Mouse (Mus musculus): Measurements from ENCODE around the gene Rer1.
A peak's percentile ranks its signal among the peaks of the same experiment; 100 is the strongest.

Rer1 gene

GRCm38 (mm10) chr4:155070921-155071320 is 15.3 kb downstream of the Rer1 start:
- DNase-seq = no peak

- DNase-seq = no peak
These were observed 16.0 kb downstream of the Rer1 start for GRCm38 (mm10) chr4:155070199-155070598.

DNA sequence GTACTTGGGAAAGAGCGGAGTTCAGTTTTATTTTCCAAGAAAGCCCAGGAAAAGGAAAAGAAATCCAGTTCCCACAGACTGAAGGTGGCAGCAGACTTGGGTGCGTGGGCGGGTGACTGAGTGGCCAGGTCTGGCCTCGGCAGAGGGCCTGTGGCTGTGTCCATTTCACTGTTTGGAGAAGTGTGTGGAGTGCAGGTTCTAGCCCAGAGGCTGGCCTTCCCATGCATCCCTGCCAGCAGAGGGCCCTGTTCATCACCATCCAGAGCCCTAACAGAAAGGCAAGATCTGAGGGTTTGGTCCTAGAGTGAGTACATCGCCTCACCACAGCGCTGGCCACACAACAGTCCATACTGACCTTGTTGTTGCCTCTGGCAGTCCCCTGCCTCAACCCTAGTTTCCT is 17.0 kb downstream of the Rer1 start:
- DNase-seq = peak; percentile 23

DNA sequence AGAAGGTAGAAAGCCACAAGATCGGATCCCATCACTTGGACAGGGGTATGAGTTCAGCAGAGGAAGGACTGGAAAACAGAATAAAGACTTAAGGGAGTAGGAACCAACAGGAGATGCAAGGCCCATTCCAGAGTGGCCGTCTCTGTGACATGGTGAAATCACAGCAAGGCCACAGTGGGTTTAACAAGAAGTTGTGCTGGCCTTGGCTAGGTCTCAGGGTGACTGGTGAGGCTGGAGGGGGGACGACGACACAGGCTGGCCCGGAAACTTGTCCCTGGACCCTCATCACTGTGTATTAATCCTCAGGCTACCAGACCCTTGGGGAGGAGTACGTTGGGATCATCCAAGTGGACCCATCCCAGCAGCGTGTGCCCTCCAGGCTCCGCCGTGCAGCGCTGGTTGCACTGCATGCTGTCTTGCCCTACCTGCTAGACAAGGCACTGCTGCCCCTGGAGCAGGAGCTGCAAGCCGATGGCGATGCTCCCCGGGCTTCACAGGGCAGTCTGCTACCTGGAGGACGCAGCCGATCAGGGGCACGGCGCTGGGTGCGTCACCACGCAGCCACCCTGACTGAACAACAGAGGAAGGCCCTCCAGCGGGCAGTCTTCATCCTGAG is 17.7 kb downstream of the Rer1 start:
- no peak for DNase-seq

- DNase-seq = peak; percentile 98
These were observed 19.2 kb downstream of the Rer1 start, which contains the start of gene Pex10 for GRCm38 (mm10) chr4:155066834-155067522. Gene Pex10 (plus strand): TSS chr4:155067016.

DNA sequence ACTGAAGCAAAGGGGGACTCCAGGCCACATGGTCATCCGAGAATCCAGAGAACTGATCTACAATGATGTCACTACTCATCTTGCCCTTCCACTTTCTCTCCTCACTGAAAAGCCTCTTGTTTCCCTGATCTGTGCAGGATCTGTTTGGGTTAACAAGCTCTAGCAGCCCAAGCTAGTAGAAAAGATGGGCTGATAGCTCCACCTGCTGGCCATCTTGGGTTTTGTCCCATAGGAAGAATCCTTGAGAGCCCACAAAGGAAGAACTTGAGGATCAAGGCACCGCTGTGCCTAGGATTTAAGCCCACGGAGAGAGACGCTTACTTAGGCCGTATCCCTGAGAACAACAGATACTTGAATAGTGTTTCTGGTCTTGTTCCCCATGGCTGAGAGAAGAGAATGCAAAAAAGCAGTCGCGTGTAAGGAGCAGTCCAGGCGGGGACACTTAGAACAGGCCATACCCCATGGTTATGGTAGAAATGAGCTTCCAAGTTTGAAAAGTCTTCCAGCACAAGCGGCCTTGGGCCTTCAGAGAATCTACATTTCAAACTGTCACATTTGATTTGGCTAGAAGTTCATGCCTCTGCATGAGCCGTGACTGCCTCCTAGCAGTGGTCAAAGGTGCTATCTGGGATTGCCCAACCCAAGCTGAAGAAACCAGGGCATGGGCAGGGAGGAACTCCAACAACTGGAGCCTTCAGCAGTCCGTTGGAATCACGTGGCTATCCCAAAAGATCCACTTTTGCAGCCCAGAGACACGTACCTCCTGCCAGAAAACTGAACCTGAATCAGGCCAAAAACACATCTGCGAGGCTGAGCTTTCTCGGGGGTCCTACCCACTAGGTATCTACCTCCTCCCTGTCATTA is 20.0 kb downstream of the Rer1 start:
- DNase-seq = peak; percentile 84

GRCm38 (mm10) chr4:155064474-155064873 is 21.7 kb downstream of the Rer1 start:
- peak; percentile 26 for DNase-seq

- no peak for DNase-seq
These were observed 22.3 kb downstream of the Rer1 start for GRCm38 (mm10) chr4:155063895-155064294.

GRCm38 (mm10) chr4:155058325-155058724 is 27.9 kb downstream of the Rer1 start:
- DNase-seq = no peak

GRCm38 (mm10) chr4:155056724-155057123 is 29.5 kb downstream of the Rer1 start, which contains the start of gene Plch2:
Gene Plch2 (minus strand): TSS chr4:155056784.
- DNase-seq = no peak

DNA sequence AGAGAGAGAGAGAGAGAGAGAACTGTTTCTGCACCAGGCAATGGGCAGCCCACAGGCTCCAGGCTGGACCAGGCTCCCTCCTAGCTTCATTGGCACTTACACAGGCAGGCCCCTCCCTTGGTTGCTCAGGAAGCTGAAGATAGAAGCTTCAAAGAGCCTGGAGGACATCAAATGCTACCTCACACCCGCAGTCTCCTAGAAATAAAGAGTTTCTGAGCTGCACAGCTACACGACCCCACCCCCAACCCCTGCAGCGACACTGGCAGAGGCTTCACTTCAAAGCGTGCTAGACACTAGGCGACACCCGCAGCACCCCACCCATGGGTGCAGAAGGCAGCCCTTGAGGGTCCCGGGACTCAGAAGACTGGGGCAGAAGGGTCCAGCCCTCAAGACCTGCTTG is 36.1 kb downstream of the Rer1 start:
- DNase-seq = peak; percentile 78

GRCm38 (mm10) chr4:155046636-155047035 is 39.5 kb downstream of the Rer1 start:
- no peak for DNase-seq

DNA sequence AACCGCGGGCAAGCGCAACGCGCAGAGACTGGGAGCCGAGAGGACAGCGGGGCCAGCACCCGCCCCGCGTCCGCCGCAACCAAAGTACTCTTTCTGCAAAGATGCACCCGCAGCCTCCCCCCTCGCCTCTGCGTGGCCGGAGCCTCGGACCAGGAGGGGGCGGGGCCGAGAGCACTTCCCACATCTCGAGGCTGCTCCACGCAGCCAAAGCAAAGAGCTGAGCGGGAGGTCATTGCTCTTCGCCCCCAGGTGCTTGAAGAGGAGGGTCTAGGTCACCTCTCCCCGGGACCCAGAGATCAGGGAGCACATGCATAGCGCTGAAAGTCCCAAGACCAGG is 42.9 kb downstream of the Rer1 start:
- no peak for DNase-seq

- no peak for DNase-seq
These were observed 43.4 kb downstream of the Rer1 start for GRCm38 (mm10) chr4:155042606-155043288.

DNA sequence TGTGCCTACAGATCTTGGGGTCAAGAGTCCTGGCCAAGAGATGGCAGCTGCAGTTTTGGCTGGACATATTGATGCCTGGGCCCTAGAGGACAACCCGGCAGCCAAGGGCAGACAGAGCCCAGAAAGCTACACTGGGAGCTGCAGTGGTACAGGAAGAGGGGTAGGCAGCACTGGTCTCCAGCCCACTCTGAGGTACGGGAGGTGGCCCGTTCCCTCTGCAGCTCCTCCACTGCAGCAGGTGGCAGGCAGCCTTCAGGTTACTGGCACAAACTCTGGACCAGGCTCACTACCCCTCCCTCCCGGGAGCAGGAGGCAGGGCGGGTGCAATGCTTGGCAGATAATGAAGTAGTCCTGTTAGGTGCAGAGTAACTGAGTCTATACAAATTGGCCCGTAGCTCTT is 45.5 kb downstream of the Rer1 start:
- no peak for DNase-seq

- no peak for DNase-seq
These were observed 46.0 kb downstream of the Rer1 start for GRCm38 (mm10) chr4:155040197-155040596.

GRCm38 (mm10) chr4:155034787-155035186 is 51.4 kb downstream of the Rer1 start:
- no peak for DNase-seq

DNA sequence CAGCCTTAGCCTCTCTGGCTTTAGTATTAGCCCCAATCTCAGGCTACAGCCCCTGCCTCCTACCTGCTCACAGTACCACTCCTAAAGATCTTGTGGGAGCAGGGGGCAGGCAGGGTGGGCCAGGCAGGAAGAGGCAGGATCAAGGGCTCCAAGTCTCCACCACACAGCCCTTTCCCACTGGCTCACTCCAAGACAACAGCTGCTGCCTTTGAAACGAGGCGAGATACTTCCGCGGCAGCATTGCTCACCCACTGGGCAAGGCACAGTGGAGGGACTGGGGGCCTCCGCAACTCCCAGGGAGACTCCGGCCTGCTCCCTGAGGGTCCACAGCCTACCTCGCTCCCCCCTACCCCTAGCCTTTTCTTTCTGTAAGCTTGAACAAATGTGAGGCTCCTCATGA is 52.0 kb downstream of the Rer1 start:
- DNase-seq = no peak

DNA sequence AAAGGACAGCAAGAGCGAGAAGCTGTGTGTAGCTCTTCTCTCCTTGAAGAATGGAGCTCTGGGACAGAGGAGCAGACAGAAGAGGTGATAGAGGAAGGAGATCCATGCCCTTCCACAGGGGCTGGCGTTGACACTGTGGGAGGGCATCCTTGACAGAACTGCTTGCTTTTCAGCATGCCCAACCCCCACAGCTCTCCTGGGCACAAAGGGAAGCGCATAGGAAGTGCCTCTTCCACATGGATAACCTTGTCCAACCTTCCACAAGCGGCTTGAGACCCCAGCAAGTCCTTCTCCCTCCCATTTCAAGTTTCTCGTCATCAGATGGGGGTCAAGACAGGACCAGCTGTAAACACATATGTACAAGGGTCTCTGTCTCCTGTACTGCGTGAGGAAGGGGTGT is 53.1 kb downstream of the Rer1 start:
- no peak for DNase-seq

- DNase-seq = no peak
These were observed 61.8 kb downstream of the Rer1 start for GRCm38 (mm10) chr4:155024170-155025010.

Measured in thymus, postnatal 14 days (tissue).